Mouse (Mus musculus): ENCODE data around the gene Dpp4.

Gene Dpp4

DNA sequence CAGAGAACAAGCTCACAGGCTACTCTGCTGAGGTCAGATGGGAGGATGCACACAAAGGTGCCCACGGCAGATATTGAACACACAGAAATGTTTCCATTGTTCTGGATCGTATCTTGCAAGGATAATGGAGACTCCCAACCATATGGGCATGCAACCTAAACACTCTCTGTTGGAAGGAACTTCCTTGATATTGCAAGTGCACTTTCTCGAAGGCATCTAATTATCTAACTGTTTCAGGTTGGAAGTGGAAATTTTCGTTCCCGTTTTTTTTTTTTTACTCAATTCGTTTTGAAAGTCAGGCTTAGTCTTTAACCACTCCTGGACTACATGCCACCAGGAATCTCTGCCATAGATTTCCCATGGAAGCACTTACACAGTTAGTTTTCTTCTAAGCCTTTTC lies 51.2 kb downstream of the Dpp4 start:
- no peak for DNase-seq (ENCODE audit: low spot score)

DNA sequence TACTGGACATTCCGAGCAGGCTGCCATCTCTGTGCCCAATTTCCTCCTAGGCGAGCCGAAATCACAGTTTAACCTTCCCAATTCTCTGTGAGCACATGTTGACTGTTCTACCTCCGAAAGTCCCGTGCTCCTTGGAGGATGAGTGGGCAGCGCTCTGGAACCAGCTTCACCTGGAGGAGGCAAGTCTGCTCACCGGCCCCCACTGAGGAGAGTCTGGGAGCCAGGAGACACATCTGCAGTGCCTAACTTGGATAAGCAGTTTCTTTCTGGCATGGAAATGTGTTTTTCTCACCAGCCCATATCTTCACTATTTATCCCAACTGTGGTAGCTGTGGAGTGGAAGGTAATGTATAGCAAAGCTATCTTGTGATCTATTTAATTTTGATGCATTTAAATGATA lies 54.8 kb downstream of the Dpp4 start:
- no peak for DNase-seq (ENCODE audit: low spot score)

DNA sequence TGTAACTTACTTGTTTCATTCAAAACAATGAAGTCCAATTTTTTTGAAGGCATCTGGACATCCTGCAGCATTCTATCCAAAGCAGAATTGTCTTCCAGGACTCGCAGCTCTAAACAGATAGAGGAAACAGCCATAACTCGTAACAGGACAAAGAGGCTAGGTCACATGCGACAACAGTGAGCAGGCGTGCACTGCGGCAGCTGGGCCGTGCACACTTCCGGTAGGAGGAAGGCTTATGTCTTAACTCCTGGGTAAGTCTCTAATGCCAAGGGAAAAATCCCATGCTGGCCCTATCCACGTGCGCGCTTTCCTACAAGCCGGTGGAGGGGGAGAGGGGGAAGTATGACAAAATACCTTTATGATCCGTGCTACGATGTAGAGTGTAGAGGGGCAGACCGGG lies 55.4 kb downstream of the Dpp4 start:
- no peak for DNase-seq (ENCODE audit: low spot score)

DNA sequence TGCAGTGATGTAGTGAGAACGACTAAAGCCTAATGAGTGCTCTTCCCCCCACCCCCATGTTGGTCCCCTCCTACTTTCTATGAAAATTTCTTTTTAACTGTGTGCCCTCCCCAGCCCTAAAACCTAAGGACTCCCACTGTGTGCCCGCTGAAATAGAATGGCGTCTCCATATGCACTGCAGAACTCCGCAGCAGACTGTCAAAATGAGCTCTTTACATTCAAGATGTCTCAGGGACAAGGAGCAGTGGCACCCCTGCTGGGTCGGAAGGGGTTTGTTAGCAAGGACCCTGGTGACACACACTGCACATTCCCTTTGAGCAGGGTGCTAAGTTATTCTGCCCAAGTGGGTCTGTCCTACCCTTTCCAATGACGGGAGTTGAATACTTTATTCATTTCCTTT lies 56.3 kb downstream of the Dpp4 start:
- no peak for DNase-seq (ENCODE audit: low spot score)

DNA sequence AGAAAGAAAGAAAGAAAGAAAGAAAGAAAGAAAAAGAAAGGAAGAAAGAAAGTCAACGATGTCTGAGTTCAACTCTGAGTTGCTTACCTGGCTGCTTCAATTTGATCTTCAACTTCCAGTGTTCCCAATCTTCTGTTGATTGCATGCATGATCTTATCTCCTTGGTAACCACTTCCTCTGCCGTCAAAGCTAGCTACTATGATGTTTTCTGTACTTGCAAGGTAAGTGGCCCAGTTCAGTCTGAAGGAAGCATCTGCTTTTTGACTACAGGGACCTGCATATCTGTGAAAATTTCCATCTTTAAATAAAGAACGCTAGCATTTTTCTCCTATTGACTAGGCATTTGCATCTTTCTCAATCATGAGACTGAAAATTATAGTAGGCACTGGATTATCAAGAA lies 60.0 kb downstream of the Dpp4 start:
- no peak for DNase-seq (ENCODE audit: low spot score)

DNA sequence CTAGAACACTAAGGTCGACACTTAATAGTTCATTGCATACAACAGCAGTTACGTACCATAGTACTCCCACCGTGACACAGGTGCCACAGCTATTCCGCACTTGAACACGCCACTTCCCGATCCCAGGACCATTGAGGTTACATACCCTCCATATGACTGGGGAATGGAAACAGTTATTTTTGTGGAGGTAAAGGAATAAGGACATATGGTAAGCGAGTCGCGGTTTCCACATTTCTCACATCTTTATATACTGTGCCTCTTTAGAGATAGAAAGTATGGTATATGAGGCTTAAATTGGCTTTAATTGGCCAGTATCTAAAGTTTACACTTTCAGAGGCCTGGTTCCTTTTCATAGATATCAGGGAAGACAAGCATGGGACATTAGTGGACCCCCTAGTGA lies 64.3 kb downstream of the Dpp4 start:
- DNase-seq (ENCODE audit: low spot score), result no peak

DNA sequence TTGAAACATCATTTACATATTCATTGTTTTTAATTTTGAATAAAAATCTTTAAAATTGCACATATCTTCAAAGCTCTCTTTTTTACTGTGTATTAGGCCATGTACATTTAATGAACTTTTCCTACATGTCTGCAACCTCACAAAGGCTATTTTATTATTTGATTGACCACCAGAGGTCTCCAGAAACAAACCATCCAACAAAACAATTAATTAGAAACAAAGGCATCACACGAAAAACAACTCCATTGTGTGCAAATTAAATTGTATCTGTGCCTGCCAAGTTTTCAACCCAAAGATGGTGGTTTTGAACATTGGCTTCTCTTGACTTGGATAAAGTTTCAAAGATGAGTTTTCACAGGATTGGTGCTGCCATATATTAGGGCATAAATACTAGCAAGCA lies 65.3 kb downstream of the Dpp4 start:
- DNase-seq (ENCODE audit: low spot score), result no peak

DNA sequence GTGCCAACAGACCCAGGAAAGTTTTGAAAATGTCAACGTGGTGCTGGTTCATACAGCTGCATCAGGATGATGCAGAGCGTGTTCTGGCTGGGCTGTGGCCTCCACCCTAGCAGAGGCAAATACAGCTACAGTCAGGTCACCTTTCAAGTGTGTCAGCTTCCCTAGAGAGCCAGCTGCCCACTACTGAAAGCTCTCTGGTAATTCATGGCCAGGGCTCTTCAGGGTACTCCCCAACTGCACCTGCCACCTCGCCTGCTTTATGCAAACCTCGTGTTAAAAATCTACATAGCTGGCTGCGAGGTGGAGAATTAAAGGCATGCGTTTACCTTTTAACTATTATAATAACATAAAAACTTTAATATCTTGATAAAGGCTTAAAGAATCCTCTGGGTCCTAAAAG lies 67.7 kb downstream of the Dpp4 start:
- no peak for DNase-seq (ENCODE audit: low spot score)

DNA sequence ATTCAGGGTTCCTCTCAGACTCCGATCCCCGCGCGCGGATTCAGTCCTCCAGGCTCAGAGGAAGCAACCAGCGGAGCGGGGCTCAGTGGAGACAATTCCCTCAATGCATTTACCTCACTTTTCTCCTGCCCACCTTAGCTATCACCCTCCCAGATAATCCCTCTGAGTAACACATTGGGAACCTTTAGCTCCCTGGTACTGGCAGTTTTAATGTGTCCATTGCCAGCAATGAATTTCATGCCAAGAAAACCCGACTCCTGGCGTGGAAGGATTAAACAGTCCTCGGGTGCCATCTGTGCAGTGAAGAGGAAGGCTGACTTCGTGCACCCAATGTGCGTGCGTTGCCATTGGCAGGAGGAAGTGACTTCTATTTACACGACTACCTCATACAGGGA lies 70.3 kb downstream of the Dpp4 start:
- no peak for DNase-seq (ENCODE audit: low spot score)

DNA sequence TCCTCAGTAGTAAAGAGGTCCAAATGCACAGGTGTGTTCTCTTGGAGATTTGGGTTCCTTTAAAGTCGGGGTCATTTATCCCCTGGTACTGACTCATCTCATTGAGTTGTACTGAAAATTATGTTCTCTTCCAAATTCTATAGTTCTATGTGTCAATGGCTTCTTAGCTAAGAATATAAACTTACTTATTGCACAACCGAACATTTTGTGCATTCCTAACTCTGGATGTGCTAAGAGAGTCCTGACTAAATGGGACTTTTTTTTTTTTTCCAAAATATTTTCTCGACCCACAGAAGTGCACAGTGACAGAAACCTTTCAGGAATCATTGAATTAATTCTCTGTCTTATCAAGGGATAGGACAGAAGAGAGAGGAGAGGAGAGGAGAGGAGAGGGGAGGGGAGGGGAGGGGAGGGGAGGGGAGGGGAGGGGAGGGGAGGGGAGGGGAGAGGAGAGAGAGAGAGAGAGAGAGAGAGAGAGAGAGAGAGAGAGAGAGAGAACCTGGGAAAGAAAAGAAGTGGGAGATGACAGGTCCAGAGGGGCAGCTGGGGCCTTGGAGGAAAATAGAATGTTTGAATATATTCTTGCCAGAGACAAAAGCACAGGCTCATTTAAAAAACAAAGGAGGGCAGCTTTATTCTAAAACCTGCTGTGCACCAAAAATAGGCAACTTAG lies 70.8 kb downstream of the Dpp4 start:
- DNase-seq (ENCODE audit: low spot score), result no peak

DNA sequence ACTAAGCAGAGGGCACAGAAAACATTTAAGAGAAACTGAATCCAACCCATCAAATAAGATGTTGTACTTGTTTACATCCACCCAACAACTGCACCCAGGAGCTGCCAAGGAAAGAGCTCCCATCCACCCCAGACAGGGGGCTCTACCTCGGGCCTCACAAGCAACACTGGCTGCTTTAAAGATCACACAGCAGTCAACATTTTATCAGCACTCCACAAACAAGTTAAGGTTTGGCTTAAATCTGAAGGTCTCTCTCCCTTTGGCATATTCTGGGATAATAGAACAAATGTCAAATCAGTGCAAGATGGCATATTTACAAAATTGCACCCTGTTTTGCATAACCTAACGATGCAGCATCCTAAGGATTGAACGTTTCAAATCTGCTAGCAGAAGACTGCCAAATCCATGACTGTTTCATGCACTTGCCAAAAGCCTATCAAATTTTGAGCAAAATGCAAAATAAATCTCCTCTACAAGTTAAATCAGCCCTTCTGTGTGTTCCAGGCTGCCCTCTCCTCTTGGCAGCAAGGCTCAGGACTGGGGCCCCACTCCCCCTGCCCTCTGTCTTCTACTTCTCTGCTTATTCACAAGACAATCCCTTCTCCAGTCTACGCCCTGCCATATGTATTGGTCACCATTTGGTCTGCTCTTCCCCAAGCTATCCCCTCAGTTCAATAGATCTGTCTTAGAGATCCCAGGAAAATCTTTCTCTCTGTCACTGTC lies 72.6 kb downstream of the Dpp4 start:
- no peak for DNase-seq (ENCODE audit: low spot score)

DNA sequence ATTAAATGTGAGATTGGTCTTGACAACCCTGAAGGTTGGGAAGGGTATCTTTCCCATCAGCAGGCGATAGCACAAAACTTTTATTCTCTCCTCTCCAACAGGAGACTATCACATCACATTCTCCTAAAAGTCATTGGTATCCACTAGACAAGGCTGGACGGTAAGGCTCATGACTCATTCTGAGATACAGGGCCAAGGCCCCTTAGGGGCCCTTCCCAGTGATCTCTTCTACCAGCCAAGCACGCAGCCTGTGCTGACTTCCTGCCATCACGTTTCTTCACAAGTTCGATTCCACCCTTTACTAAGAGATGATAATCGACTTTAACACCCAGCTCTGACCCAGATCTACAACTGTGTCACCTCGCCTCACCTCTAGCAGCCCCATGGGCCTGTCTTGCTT lies 74.9 kb downstream of the Dpp4 start:
- no peak for DNase-seq (ENCODE audit: low spot score)

DNA sequence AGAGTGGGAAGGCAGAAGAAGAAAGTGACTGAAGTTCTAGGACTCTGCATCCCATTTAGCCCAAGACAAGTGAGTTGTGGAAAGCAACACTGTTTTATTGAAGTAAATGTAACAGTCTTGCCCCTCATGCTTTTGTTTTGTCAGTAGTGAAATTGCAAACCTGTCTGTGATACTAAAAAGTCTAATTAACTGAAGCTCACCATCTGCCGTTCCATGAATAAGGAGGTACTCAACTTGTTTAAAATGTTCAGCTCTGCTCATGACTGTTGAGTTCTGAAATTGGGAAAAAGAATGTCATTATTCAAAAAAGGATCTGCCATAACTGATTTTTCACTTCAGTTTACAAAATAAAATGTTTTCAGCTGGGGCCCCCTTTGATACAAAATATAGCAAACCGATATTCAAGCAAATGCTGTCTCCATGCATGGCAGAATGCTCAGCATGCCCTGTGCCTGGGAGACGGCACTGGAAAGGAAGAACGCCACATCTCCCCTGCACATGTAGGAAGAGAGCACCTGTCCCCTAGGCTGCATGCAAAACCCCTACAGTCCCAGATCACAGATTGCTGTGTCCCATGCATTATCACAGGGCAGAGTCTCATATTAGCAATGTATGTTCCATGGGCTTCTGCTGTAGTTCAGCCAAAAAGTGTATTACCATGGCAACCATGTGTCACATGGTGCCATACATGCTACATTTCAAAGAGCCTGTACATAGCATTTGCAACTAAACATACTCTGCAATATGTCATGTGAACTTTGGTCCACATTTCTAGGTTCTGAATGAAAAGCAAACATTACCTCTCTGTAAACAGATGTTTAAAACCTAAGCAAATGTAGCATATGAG lies 77.4 kb downstream of the Dpp4 start:
- no peak for DNase-seq (ENCODE audit: low spot score)

DNA sequence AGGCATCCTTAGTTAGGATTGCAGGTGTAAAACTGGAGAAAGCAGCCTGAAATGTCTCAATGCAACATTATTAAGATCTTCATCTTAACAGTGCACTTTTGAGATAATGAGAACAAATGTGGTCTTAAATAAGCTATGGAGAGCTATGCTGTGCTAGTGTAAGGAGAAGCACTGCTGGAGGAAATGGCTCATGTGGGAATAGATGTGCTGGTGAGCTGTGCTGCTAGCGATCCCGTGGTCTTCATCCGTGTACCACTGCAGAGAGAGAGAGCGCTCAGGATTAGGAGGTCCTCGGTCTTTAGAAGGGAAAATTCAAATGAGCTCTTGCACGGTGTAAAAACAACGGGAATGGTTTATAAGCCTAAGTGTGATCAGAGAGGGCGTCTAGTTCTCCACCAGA lies 79.6 kb downstream of the Dpp4 start:
- DNase-seq (ENCODE audit: low spot score), result no peak

DNA sequence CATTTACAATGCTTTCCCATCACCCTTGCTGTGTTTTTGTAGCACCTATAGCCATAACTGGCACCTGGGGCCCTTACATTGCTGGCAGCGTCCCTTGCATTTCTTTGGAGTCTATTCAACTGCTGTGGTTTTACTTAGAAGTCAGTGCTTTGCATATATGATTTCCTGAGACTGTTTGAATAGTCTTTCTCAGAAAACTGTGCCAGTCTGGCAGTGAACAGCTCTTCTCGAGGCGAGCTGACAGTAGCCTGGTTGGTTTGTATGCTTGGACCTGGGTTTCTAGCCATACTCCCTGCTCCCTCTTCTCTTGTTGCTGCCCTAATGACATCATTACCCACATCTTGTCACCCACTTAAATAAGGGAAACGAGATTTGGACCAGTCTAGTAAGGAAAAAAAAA lies 80.1 kb downstream of the Dpp4 start:
- DNase-seq (ENCODE audit: low spot score), result no peak

DNA sequence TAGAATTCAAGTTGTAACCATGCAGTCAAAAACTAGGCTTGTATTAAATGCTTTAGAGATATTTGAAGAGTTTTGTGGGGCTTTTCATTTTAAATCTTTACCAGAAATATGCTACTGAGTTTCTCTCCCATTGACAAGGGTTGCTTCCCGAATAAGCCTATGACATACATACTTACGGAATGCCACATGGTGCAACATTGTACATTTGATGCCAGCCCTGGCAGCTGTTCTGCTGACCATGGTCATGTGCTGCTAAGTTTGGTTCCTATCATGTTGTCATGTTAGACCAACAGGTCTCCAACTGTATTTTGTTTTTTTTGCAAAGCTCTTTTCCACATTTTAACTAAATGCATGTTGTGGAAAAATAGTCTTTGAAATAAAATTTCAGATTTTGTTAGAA lies 86.6 kb downstream of the Dpp4 start:
- no peak for DNase-seq (ENCODE audit: low spot score)

DNA sequence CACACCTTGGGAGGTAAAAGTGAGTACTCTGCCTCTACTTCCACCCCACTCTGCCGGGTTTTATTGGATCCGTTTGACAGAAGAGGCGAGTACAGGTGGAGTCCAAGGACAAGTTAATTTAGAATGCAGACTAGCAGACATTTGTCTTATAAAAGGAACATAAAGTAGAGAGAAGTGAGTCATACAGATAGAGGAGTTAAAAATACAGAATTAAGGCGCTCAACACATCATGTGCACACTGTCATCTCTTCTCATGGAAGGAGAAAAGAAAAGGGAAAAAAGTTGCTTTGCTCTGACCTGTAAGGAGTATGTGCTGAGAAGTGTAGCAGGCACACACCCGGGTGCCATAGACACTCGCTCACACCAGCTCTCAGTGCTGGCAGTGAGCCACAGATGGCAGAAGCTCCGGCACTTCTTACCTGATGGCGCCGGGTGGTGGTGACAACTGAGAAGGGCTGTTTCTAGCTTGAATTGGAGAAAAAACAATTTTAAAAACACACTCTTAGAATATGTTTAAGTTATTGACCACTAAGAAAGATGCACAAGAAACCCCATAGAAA lies 88.9 kb downstream of the Dpp4 start:
- DNase-seq (ENCODE audit: low spot score), result no peak

DNA sequence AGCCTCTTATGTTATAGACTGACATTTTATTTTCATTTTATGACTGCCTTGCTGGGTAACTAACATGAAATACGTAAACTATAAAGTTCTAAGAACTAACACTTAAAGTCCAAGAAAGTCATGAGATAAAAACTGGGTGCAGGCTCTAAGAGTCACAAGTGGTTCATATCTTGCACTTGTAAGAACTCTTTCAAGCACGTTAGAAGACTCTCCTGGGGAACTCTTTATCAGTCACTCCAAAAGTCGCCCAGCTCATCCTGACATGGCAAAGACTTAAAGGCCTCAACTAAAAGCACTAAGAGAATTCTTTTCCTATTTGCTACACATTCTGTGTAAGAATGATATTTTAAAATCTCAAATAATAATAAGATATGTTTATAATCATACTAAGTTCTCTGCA lies 92.5 kb downstream of the Dpp4 start:
- DNase-seq (ENCODE audit: low spot score), result no peak

DNA sequence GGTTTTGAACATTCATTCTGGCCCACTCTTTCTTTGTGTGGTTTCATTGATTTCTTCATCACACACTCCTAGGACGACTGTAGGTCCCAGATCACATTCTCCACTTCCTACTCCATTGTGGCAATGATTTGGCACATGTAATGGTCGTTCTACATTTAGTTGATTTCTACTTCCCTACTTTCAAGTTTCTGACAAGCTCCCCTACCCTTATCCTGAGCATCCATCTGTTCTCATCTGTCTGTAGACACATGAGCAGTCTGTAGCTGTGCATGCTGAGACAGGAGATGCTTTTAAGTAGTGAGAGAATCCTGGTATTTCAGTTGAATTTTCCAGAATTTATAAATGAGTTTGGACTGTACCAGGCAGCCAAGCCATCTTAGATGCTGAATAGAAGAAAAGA lies 95.1 kb downstream of the Dpp4 start:
- no peak for DNase-seq (ENCODE audit: low spot score)

DNA sequence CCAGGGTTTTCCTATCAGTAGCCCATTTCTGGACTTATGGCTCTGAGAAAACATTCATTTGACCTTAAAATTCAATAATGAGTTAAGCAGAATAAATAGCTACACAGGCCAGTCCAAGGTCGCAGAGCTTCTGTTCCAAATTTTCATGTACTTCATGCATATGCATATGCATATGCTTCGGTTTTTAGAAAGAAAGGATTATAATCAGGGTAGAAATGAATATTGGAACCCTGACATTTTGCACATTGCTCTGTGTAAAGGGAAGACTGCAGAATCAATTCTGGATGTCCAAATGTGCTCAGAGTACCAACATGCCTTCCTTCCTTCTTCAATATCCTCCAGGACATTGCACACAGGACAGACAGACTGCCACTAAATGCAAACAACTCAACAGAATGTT lies 104.6 kb downstream of the Dpp4 start:
- DNase-seq (ENCODE audit: low spot score), result no peak

DNA sequence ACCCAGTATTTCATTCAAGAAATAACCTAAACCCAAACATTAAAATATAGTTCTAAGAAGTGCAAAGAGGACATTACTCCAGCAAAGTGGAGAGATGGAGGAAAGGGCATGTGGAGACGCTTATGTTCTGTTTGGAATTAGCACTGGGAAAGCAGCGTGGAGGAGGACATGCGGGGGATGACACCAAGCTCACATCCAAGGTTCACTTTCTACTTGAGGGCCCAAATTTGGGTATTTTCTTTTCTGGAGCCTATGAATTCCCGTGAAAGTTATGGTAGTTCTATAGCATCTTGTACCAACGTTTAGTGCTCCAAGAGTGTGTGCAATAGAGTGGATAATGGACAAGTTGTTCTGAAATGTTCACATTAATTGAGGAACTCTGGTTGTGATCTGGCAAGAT lies 105.1 kb downstream of the Dpp4 start:
- no peak for DNase-seq (ENCODE audit: low spot score)

DNA sequence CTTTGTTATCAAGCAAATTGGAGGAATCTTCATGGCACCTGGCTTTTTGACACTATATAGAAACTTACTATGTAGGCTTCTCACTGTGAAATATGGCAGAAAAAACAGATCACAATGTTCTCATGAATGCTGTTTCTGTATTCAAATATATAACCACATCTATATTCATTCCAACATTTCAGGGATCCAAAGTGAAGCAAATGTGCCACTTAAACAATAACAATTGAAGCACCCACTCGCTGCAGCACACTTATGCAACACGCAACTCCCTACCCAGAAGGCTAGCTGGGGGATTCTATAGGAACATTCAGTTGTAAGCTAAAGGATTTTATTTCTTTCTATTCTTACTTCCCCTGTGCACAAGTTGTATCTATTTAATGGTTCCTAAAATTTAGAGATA lies 110.3 kb downstream of the Dpp4 start:
- no peak for DNase-seq (ENCODE audit: low spot score)

DNA sequence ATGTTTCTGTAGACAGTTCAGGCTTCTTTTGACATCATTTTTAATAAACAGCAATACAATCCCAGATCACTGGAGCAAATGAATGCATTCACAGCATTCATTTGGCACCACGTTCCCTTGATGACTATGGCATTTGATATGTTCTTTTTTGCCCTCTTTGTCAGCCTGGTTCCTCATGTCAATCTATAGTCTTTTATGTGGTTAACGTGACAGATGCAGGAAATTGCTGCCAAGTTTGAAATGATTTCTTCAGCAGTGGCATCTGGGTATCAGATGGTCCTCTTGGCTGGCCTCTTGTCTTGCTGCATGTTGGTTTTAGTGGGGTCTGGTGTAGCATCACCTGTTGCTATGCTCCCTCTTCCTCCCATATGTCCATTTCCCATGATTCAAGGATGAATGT lies 118.2 kb downstream of the Dpp4 start:
- DNase-seq (ENCODE audit: low spot score), result no peak

Measured in yolk sac, embryonic 10.5 days (tissue).